Mouse (Mus musculus) forebrain, embryonic 15.5 days (tissue): Measurements from ENCODE around the gene Slc35d3. TPM values are rescaled to one million over a fixed set of nuclear protein-coding genes. Genes with fewer than 3 reads are reported as not detected.

Source experiments
- ATAC-seq: fragments of 200-750 bp; cut with Nextera tagmentation; replicated peaks from 2 replicates; pipeline ENCODE4 v1.8.0; 2017; ENCODE audit warnings: mild to moderate bottlenecking, moderate TSS enrichment, moderate library complexity
- H3K27ac ChIP-seq: fragments of 300-500 bp; sonication (generic); replicated peaks from 2 replicates; pipeline ENCODE4 v1.5.1; 2015; ENCODE audit warnings: mild to moderate bottlenecking, inconsistent platforms
- H3K27me3 ChIP-seq: fragments of 300-500 bp; sonication (generic); 2 replicates; pipeline ENCODE4 v1.6.1; 2015; ENCODE audit warnings: inconsistent platforms
- H3K36me3 ChIP-seq: fragments of 300-500 bp; sonication (generic); 2 replicates; pipeline ENCODE4 v1.6.1; 2015; ENCODE audit warnings: mild to moderate bottlenecking, inconsistent platforms
- H3K4me1 ChIP-seq: fragments of 300-500 bp; sonication (generic); 2 replicates; pipeline ENCODE4 v1.6.1; 2015; ENCODE audit warnings: inconsistent platforms
- H3K4me2 ChIP-seq: fragments of 300-500 bp; sonication (generic); replicated peaks from 2 replicates; pipeline ENCODE4 v1.6.1; 2015; ENCODE audit warnings: mild to moderate bottlenecking, inconsistent platforms
- H3K4me3 ChIP-seq: fragments of 300-500 bp; sonication (generic); 2 replicates; pipeline ENCODE4 v1.5.1; 2015; ENCODE audit warnings: mild to moderate bottlenecking, inconsistent platforms
- H3K9ac ChIP-seq: fragments of 300-500 bp; sonication (generic); replicated peaks from 2 replicates; pipeline ENCODE4 v1.6.1; 2015; ENCODE audit warnings: mild to moderate bottlenecking, inconsistent platforms
- H3K9me3 ChIP-seq: fragments of 300-500 bp; sonication (generic); 2 replicates; pipeline ENCODE4 v1.6.1; 2016; ENCODE audit warnings: inconsistent platforms
- WGBS: fragments of 180-500 bp; shearing (Covaris S2); methylation state at CpG from one replicate; pipeline ENCODE4 v1.1.7; 2015; ENCODE audit warnings: mixed read lengths; 5-methylcytosine and 5-hydroxymethylcytosine counted together
- polyA plus RNA-seq: library from polyadenylated mRNA; unstranded; fragments of >200 nt; fragmentation: Nextera tagmentation; extraction: Ambion mirVana; gene quantifications from 2 replicates; pipeline ENCODE4 v1.2.1, GENCODE M21; 2015

The Slc35d3 gene
- polyA plus RNA-seq, 1 experiment from 2014 or later = 1.3 TPM

DNA sequence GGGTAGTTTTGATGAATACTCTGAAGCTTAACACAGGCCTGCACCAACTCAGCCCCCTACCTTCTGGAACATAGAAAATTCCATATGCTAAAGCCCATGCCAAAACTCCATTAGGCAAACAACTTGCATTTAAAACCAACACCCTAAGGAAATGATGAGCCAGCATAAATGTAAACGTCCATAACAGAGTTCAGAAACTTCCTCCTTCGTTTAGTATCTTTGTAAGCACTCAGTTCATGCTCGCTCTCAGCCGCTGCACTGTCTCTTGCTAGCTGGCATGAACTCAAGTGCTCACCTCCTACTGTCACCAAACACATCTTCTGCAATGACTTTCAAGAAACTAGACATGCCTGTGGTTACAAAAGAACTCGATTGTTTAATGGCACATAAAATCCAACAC lies 24.1 kb upstream of the Slc35d3 start:
- Histone ChIP-seq H3K9ac (no peak overlapping the region), H3K4me3 (no peak overlapping the region), H3K4me2 (no peak overlapping the region), H3K4me1 (no peaks in the 10 kb centered on the region), H3K27ac (no peak overlapping the region), H3K9me3 (no peaks in the 10 kb centered on the region), H3K27me3 (no peaks in the 10 kb centered on the region), H3K36me3 (no peaks in the 10 kb centered on the region)
- ATAC-seq = no peak
- WGBS = 89% methylated on average over 5 of the region's 5 CpGs

DNA sequence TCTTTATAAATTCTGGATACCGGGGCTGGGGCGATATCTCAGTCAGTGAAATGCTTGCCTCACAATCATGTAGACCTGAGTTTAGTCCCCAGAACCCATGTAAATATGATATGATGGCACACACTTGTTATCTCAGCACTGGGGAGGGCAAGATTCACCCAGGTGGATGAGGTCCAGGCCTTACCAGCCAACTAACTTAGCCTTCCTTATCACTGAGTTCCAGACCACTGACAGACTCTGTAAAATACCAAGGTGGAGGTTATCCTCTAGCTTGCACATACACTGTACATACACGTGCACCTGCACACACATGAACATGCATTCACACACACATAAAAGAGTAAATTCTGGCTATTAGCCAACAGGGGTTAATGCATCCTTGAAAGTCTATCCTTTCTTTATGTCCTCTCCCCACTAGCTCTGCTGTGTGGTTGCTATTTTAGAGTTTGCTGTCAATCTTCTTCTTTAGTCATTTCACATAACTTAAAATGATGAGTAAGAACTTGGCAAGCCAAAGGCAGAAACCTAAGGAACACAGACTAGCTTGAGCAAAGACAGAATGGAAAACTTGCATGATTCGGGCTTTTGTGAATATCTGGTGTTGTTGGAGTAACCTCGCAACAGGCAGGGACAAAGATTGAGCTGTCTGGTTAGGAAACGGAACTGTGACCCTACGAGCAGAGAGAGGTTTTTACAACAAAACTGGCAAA lies 4.5 kb upstream of the Slc35d3 start:
- Histone ChIP-seq H3K27me3 (peaks cover 27% of the 10 kb centered on the region), H3K27ac (no peak overlapping the region), H3K36me3 (no peaks in the 10 kb centered on the region), H3K4me3 (no peak overlapping the region), H3K9me3 (no peaks in the 10 kb centered on the region), H3K9ac (no peak overlapping the region), H3K4me1 (peaks cover 14% of the 10 kb centered on the region), H3K4me2 (no peak overlapping the region)
- ATAC-seq = no peak
- 88% methylated on average over 7 of the region's 7 CpGs for WGBS

DNA sequence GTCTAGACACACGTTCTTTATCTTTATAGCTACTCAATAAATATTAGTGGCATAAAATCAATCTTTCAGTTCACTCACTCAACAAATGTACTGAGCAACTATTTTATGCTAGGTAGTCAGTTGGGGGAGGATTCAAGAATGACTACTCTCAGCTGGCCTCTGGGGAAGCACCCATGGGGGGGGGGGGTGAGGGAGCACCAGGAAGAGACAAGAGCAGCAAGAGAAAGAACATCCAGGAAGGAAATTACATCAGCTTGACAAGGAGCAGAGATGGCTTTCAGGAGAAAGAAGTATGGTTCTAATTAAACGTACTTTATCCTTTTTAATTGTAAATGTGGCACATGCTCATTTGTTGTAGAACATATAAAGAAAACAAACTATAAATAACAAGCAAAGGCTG lies 2.4 kb upstream of the Slc35d3 start:
- H3K9ac ChIP-seq = no peak overlapping the region
- H3K27me3 ChIP-seq = peaks cover 48% of the 10 kb centered on the region
- no peaks in the 10 kb centered on the region for H3K36me3 ChIP-seq
- no peaks in the 10 kb centered on the region for H3K9me3 ChIP-seq
- 64% methylated on average over 2 of the region's 2 CpGs for WGBS
- ATAC-seq = no peak
- H3K4me1 ChIP-seq = peaks cover 32% of the 10 kb centered on the region
- no peak overlapping the region for H3K27ac ChIP-seq
- no peak overlapping the region for H3K4me3 ChIP-seq
- no peak overlapping the region for H3K4me2 ChIP-seq

DNA sequence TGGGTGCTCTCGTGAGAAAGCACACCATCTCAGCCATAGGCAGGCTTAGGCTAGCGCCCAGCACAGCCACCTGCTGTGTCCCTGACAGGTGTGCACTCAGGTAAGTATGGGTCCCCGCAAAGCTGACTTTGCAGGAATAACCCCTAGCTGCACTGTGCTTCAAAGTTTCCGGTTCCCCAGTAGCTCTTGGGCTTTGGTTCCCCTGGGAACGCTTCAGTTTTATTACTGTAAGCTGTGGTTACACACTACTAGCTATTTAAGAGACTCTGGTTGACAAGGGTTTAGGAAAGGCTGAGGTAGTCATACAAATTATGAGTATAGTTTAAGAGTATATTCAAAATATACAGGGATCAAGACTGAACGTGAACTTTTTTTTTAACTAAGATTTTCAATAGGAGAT lies 1.5 kb upstream of the Slc35d3 start:
- ATAC-seq = no peak
- H3K4me3 ChIP-seq = no peak overlapping the region
- no peaks in the 10 kb centered on the region for H3K9me3 ChIP-seq
- WGBS = 33% methylated on average over 6 of the region's 6 CpGs
- no peak overlapping the region for H3K9ac ChIP-seq
- H3K27ac ChIP-seq = no peak overlapping the region
- H3K4me2 ChIP-seq = no peak overlapping the region
- H3K36me3 ChIP-seq = no peaks in the 10 kb centered on the region
- H3K27me3 ChIP-seq = peaks cover 53% of the 10 kb centered on the region
- H3K4me1 ChIP-seq = peaks cover 32% of the 10 kb centered on the region

DNA sequence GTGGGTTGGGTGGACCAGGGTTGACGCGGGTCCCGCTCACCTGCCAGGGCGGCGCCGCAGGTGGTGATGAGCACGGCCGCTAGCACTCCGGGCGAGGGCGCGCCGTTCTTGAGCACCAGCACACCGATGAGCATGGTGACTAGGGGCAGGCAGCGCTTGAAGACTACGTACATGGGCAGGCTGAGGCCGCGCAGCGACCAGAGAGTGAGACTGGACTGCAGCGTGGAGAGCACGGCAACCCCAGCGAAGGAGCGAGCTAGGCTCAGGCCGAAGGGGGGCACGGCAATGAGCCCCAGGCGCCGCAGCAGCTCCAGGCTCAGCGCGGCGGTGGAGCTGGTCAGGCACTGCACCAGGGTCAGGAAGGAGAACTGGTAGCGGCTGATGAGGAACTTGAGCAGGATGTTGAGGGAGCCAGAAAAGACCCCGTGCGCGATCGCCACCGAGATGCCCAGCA lies 688 bp downstream of the Slc35d3 start:
- no peak overlapping the region for H3K27ac ChIP-seq
- peaks cover 60% of the 10 kb centered on the region for H3K27me3 ChIP-seq
- peak; percentile 63 for ATAC-seq

DNA sequence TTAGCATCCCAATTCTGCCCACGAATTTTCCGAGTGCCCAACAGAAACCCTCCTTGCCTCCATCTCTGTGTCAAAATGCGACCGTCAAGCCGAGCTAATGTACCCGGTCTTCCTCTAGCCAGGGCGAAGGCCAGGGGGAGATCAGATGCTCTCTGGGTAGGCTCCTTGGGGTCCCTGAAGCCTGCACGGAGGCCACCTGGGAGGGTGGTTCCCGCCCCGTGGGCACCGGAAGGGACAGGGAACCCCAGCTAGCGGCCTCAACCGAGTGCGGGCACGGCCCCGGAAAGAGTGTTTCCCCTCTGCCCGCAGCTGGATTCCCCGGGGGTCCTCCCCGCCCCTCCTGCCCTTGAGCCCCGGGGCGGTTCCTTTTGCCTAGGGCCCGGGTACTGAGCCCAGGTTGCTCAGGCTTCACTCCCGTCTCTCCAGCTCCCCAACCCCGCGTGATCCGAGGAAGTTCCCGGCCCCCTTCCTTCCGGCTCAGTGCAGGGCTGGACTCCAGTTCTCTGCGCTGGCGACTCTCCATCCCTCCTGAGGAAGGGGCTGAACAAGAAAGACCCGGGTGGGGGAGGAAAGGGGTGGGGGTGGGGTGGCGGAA lies 1.4 kb downstream of the Slc35d3 start:
- Histone ChIP-seq H3K27ac (no peak overlapping the region), H3K4me2 (peak overlapping the region; percentile 100), H3K36me3 (no peaks in the 10 kb centered on the region), H3K4me1 (peaks cover 32% of the 10 kb centered on the region), H3K9me3 (no peaks in the 10 kb centered on the region), H3K4me3 (peak overlapping the region; percentile 61), H3K9ac (peak overlapping the region; percentile 52), H3K27me3 (peaks cover 62% of the 10 kb centered on the region)
- 2% methylated on average over 32 of the region's 32 CpGs for WGBS
- peak; percentile 46; the same call in 1 of the 2 replicates for ATAC-seq

More for the DNA sequence above, 688 bp downstream of the Slc35d3 start:
- 0% methylated on average over 36 of the region's 36 CpGs for WGBS
- Histone ChIP-seq H3K4me2 (peak overlapping the region; percentile 100), H3K4me3 (peak overlapping the region; percentile 61), H3K4me1 (peaks cover 32% of the 10 kb centered on the region), H3K9ac (peak overlapping the region; percentile 52), H3K9me3 (no peaks in the 10 kb centered on the region), H3K36me3 (no peaks in the 10 kb centered on the region)

DNA sequence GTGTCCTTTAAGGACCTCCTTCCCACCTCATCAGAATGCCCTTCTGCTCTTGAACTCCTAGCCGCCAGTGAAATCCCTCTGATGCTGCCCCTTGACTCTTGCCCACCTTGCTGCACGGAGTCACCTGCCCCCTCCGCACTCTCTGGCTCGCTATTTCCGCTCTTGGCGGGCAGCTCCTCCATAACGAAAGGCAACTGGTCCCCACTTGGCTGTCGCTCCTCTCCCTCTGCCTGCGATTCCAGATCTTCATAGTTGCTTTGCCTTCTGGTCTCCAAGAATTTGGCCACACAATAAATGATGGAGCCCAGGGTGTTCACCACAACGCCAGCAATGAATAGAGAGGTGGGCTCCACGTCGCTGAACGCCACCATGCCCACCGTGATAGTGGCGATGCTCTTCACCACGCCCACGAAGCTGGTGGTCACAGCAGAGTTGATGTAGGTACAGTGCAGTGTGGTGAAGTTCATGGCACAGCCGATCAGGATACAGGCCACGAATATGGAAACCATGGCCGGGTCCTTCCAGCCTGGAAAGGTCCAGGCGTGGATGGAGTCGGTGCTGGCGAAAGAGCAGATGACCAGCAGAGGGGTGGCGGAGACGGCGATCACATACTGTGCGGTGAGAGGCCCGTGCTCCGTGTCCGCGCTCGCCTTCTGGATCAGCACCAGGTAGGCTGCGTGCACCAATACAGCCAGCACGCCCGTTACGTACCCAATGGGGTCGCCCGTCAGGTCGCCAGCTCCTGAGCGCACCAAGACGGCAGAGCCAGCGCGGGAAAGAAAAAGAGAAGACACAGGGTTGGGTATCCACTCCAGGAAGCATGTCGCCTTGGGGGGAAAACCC lies 2.1 kb downstream of the Slc35d3 start:
- Histone ChIP-seq H3K4me1 (peaks cover 32% of the 10 kb centered on the region), H3K9ac (peak overlapping the region; percentile 52; the same call in 1 of the 2 replicates), H3K27ac (no peak overlapping the region), H3K27me3 (peaks cover 63% of the 10 kb centered on the region), H3K4me3 (peak overlapping the region; percentile 61), H3K36me3 (no peaks in the 10 kb centered on the region), H3K4me2 (peak overlapping the region; percentile 100), H3K9me3 (no peaks in the 10 kb centered on the region)
- ATAC-seq = no peak
- 7% methylated on average over 44 of the region's 44 CpGs for WGBS

DNA sequence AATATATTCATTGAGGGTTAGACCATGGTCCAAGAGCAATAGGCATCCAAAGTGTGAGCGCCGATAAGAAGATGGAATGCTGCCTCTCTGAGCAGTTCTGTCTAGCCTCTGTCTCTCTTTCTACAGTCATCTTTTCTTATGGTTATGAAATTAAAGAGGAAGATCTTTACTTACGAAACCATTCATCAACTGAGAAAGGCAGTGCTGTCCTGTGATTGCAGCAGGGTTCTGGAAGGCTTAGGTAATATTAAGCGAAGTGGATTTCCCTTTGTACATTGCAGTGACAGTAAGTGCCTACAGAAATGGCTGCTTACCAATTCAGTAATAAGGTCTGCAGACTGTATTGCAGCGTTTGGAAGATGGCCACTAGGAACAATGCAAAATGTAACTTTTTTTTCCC lies 11.4 kb downstream of the Slc35d3 start:
- Histone ChIP-seq H3K9me3 (no peaks in the 10 kb centered on the region), H3K4me3 (no peak overlapping the region), H3K4me1 (peaks cover 8% of the 10 kb centered on the region), H3K9ac (no peak overlapping the region), H3K36me3 (no peaks in the 10 kb centered on the region), H3K27me3 (0 out of 2 replicates have a peak, but pooled peaks cover under 1% of the 10 kb centered on the region), H3K27ac (no peak overlapping the region), H3K4me2 (no peak overlapping the region)
- no peak for ATAC-seq
- WGBS = 91% methylated on average over 5 of the region's 5 CpGs

DNA sequence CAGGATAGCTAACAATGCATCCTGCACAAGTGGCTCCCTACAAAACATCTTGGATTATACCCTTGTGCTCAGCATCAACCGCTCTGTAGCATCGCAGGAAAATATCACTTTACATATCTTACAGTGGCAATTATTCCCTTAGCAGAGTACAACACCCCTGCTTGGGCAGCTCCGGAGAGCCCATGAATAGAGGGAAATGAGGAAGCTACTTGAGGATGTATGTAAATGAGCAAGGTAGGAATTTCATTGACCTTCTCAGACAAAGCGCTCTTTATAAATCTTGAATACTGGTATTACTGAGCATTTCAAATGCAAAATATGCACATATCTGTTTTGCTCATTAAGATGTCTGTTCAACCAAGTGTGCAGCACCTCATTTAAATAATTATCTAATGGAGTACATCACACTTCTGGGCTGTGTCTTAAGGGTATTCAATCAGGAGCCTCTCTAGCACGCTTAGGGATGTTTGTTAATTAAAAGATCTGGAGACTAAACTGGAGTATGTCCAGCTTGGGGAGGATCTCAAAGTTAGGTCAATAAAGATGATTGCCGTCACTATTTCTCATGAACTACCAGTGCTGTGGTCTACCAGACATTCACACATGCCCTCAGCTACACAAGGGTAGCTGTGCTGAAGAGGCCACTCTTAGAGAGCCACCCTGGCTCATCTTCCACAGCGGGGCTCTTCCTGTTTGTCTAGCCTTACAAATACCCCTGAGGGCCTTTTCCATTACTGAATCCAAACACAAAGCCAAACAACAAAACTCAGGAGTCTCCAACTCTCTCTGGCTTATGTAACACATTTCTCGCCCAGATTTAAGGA lies 15.2 kb downstream of the Slc35d3 start:
- no peaks in the 10 kb centered on the region for H3K36me3 ChIP-seq
- no peak overlapping the region for H3K4me2 ChIP-seq
- no peaks in the 10 kb centered on the region for H3K9me3 ChIP-seq
- H3K4me3 ChIP-seq = no peak overlapping the region
- H3K27ac ChIP-seq = no peak overlapping the region
- H3K9ac ChIP-seq = no peak overlapping the region
- WGBS = 33% methylated on average over 8 of the region's 8 CpGs
- ATAC-seq = peak; percentile 64
- H3K27me3 ChIP-seq = no peaks in the 10 kb centered on the region
- peaks cover 8% of the 10 kb centered on the region for H3K4me1 ChIP-seq

DNA sequence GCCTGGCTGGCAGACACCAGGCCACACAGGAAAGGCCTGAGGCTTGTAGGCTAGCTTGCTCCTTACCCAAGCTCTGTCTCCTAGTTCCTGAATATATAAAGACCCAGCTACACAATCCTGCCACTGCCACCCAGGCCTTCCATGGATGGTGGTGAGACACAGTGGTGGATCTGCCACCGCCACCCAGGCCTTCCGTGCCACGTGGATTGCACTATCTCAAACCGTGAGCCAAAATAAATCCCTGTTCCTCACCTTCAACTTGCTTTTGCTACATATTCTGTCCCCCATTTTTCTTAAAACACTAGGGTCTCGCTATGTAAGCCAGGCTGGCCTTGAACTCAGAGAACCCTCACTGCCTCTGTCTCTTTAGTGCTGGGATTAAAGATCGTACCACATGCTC lies 17.0 kb downstream of the Slc35d3 start:
- no peaks in the 10 kb centered on the region for H3K9me3 ChIP-seq
- no peak overlapping the region for H3K4me2 ChIP-seq
- ATAC-seq = no peak
- peaks cover 8% of the 10 kb centered on the region for H3K4me1 ChIP-seq
- WGBS = 92% methylated on average over 6 of the region's 6 CpGs
- no peak overlapping the region for H3K9ac ChIP-seq
- no peaks in the 10 kb centered on the region for H3K27me3 ChIP-seq
- H3K36me3 ChIP-seq = no peaks in the 10 kb centered on the region
- H3K4me3 ChIP-seq = no peak overlapping the region
- H3K27ac ChIP-seq = no peak overlapping the region

DNA sequence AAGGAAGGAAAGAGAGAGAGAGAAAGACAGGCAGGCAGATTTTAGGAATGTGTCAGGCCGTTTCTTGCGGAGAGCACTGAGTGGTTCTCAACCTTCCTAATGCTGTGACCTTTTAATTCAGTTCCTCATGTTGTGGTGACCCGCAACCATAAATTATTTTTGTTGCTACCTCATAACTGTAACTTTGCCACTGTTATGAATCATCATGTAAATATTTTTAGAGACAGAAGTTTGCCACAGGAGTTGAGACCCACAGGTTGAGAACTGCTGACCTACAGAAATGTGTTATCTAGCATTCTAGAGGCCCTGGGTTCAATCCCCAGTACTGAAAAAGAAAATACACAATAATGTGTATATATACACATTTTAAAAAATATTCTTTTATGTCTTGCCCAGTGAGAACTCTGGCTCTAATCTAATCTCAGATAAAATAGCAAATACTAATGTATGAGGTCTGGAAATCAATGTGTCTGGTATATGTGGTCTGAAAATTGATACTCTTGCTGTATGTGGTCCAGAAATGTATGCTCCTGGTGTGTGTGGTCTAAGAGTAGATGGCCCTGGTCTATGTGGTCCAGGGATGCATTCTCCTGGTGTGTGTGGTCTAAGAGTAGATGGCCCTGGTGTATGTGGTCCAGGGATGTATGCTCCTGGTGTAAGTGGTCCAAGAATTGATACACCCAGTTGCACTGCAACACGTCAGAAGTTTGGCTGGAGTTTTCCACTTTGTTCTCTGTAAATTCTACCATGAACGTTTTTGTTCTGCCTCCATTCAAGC lies 20.0 kb downstream of the Slc35d3 start:
- Histone ChIP-seq H3K9ac (no peak overlapping the region), H3K4me1 (peaks cover 6% of the 10 kb centered on the region), H3K4me2 (no peak overlapping the region), H3K27ac (no peak overlapping the region), H3K36me3 (no peaks in the 10 kb centered on the region), H3K9me3 (no peaks in the 10 kb centered on the region), H3K4me3 (no peak overlapping the region), H3K27me3 (no peaks in the 10 kb centered on the region)
- 87% methylated on average over 5 of the region's 5 CpGs for WGBS
- no peak for ATAC-seq
